Mouse (Mus musculus): ENCODE measurements around the gene Synrg. TPM values are rescaled to one million over a fixed set of nuclear protein-coding genes. Genes with fewer than 3 reads are reported as not detected.

Synrg gene
- polyA plus RNA-seq, 1 experiment = 4.8 TPM

- no peak for TF ChIP-seq MAX (IDR thresholded peaks at IDR 0.05)
- TF ChIP-seq USF1 (IDR thresholded peaks at IDR 0.05; ENCODE audit: low read depth) = no peak
- no peak for TF ChIP-seq FOSL1 (IDR thresholded peaks at IDR 0.05; ENCODE audit: insufficient read depth, low read length, poor library complexity, severe bottlenecking)
- no peak for TF ChIP-seq MYOD1 (IDR thresholded peaks at IDR 0.05; ENCODE audit: control insufficient read depth, insufficient read length, low read depth)
- TF ChIP-seq CEBPB (IDR thresholded peaks at IDR 0.05; ENCODE audit: low read depth) = no peak
- TF ChIP-seq MYOG (IDR thresholded peaks at IDR 0.05; ENCODE audit: control insufficient read depth, extremely low read depth, insufficient read length) = no peak
- no peak for TF ChIP-seq CTCF (IDR thresholded peaks at IDR 0.05; ENCODE audit: control insufficient read depth, insufficient read depth, insufficient read length)
These were observed 117.7 kb downstream of the Synrg start for GRCm38 (mm10) chr11:84081901-84082300.

GRCm38 (mm10) chr11:84090572-84090971 lies 126.3 kb downstream of the Synrg start:
- Histone ChIP-seq H3K27me3 (ENCODE audit: control insufficient read depth, insufficient read depth, insufficient read length) (no peaks in the 10 kb centered on the region), H3ac (ENCODE audit: control insufficient read depth, insufficient read length, low read depth) (no peak overlapping the region), H3K79me3 (ENCODE audit: low read depth) (no peaks in the 10 kb centered on the region), H3K4me3 (ENCODE audit: insufficient read depth, poor library complexity, severe bottlenecking) (no peak overlapping the region), H3K36me3 (ENCODE audit: control insufficient read depth, insufficient read depth) (peaks cover 92% of the 10 kb centered on the region), H3K79me2 (ENCODE audit: control insufficient read depth, insufficient read depth) (no peaks in the 10 kb centered on the region)
- TF ChIP-seq MAX (IDR thresholded peaks at IDR 0.05) (no peak), MYOD1 (IDR thresholded peaks at IDR 0.05; ENCODE audit: control insufficient read depth, insufficient read length, low read depth) (no peak), CTCF (IDR thresholded peaks at IDR 0.05; ENCODE audit: control insufficient read depth, insufficient read depth, insufficient read length) (no peak), USF1 (IDR thresholded peaks at IDR 0.05; ENCODE audit: low read depth) (no peak), CEBPB (IDR thresholded peaks at IDR 0.05; ENCODE audit: low read depth) (no peak), FOSL1 (IDR thresholded peaks at IDR 0.05; ENCODE audit: insufficient read depth, low read length, poor library complexity, severe bottlenecking) (no peak), MYOG (IDR thresholded peaks at IDR 0.05; ENCODE audit: control insufficient read depth, extremely low read depth, insufficient read length) (no peak)

More at GRCm38 (mm10) chr11:84081901-84082300, 117.7 kb downstream of the Synrg start:
- Histone ChIP-seq H3K79me3 (ENCODE audit: low read depth) (no peaks in the 10 kb centered on the region), H3K27me3 (ENCODE audit: control insufficient read depth, insufficient read depth, insufficient read length) (no peaks in the 10 kb centered on the region), H3ac (ENCODE audit: control insufficient read depth, insufficient read length, low read depth) (no peak overlapping the region), H3K79me2 (ENCODE audit: control insufficient read depth, insufficient read depth) (no peaks in the 10 kb centered on the region), H3K4me3 (ENCODE audit: insufficient read depth, poor library complexity, severe bottlenecking) (no peak overlapping the region), H3K36me3 (ENCODE audit: control insufficient read depth, insufficient read depth) (peaks cover 53% of the 10 kb centered on the region)

Other genes with a start within 250 kb of the Synrg start
- gene Wfdc21, start 217.5 kb upstream of the Synrg start, polyA plus RNA-seq (2012; fragmentation: generic; extraction: Trizol) = not detected
- 10.2 TPM for gene Heatr6, start 210.7 kb upstream of the Synrg start, polyA plus RNA-seq (2012; fragmentation: generic; extraction: Trizol)
- not detected for gene Hnf1b, start 114.4 kb upstream of the Synrg start, polyA plus RNA-seq (2012; fragmentation: generic; extraction: Trizol)
- 12.0 TPM for gene Ddx52, start 22.4 kb upstream of the Synrg start, polyA plus RNA-seq (2012; fragmentation: generic; extraction: Trizol)
- 25.4 TPM for gene Dusp14, start 104.8 kb downstream of the Synrg start, polyA plus RNA-seq (2012; fragmentation: generic; extraction: Trizol)
- gene Tada2a, start 165.2 kb downstream of the Synrg start, polyA plus RNA-seq (2012; fragmentation: generic; extraction: Trizol) = 10.2 TPM
- 29.9 TPM for gene Acaca, start 165.2 kb downstream of the Synrg start, polyA plus RNA-seq (2012; fragmentation: generic; extraction: Trizol)
- not detected for gene Gm11437, start 203.0 kb downstream of the Synrg start, polyA plus RNA-seq (2012; fragmentation: generic; extraction: Trizol)